Mouse (Mus musculus) embryonic facial prominence, embryonic 13.5 days (tissue): ENCODE measurements around the gene Pgm5. TPM values are rescaled to one million over a fixed set of nuclear protein-coding genes. Genes with fewer than 3 reads are reported as not detected.
"Not testable (repeated sequence)": the region's sequence is repeated elsewhere in the genome, so short reads cannot be mapped to it uniquely, and the experiment has no call there.

ENCODE experiments used
- ATAC-seq: fragments of 200-750 bp; cut with Nextera tagmentation; 2 replicates; pipeline ENCODE4 v1.8.0; 2017; ENCODE audit warnings: low read depth; ENCODE audit not compliant: insufficient number of reproducible peaks, insufficient read depth, low FRiP score, low TSS enrichment
- H3K27ac ChIP-seq: fragments of 300-500 bp; sonication (generic); 2 replicates; pipeline ENCODE4 v1.5.1; 2015; ENCODE audit warnings: moderate library complexity, mild to moderate bottlenecking, inconsistent platforms
- H3K27me3 ChIP-seq: fragments of 300-500 bp; sonication (generic); 2 replicates; pipeline ENCODE4 v1.6.1; 2015; ENCODE audit warnings: mild to moderate bottlenecking, inconsistent platforms
- H3K36me3 ChIP-seq: fragments of 300-500 bp; sonication (generic); 2 replicates; pipeline ENCODE4 v1.6.1; 2015; ENCODE audit warnings: mild to moderate bottlenecking, inconsistent platforms
- H3K4me1 ChIP-seq: fragments of 300-500 bp; sonication (generic); 2 replicates; pipeline ENCODE4 v1.6.1; 2015; ENCODE audit warnings: inconsistent platforms
- H3K4me2 ChIP-seq: fragments of 300-500 bp; sonication (generic); 2 replicates; pipeline ENCODE4 v1.6.1; 2015; ENCODE audit warnings: moderate library complexity, mild to moderate bottlenecking, inconsistent platforms
- H3K4me3 ChIP-seq: fragments of 300-500 bp; sonication (generic); 2 replicates; pipeline ENCODE4 v1.5.1; 2015; ENCODE audit warnings: mild to moderate bottlenecking, inconsistent platforms
- H3K9ac ChIP-seq: fragments of 300-500 bp; sonication (generic); 2 replicates; pipeline ENCODE4 v1.6.1; 2015; ENCODE audit warnings: mild to moderate bottlenecking, inconsistent platforms
- H3K9me3 ChIP-seq: fragments of 300-500 bp; sonication (generic); 2 replicates; pipeline ENCODE4 v1.6.1; 2016; ENCODE audit warnings: inconsistent platforms
- WGBS: fragments of 180-500 bp; shearing (Covaris S2); methylation state at CpG from one replicate; pipeline ENCODE4 v1.1.7; 2015; ENCODE audit warnings: mixed read lengths; 5-methylcytosine and 5-hydroxymethylcytosine counted together
- polyA plus RNA-seq: library from polyadenylated mRNA; unstranded; fragments of >200 nt; fragmentation: Nextera tagmentation; extraction: Ambion mirVana; gene quantifications from 2 replicates; pipeline ENCODE4 v1.2.1, GENCODE M21; 2015

The Pgm5 gene
- polyA plus RNA-seq, 1 experiment from 2014 or later: 6.5 TPM

- ATAC-seq: no peak
- Histone ChIP-seq H3K27me3 (peaks cover 84% of the 10 kb centered on the region), H3K4me1 (peaks cover 24% of the 10 kb centered on the region), H3K27ac (no peak overlapping the region), H3K4me3 (peak overlapping the region; percentile 28), H3K36me3 (no peaks in the 10 kb centered on the region), H3K9me3 (no peaks in the 10 kb centered on the region), H3K9ac (no peak overlapping the region), H3K4me2 (peak overlapping the region; percentile 48)
- 1% methylated on average over 20 of the region's 20 CpGs for WGBS
These were observed 36.5 kb upstream of the Pgm5 start for GRCm38 (mm10) chr19:24897896-24898736.

- Histone ChIP-seq H3K27me3 (peaks cover 83% of the 10 kb centered on the region), H3K4me3 (peak overlapping the region; percentile 28)
These were observed 35.6 kb upstream of the Pgm5 start for GRCm38 (mm10) chr19:24897006-24897895.

GRCm38 (mm10) chr19:24896536-24896935, 34.9 kb upstream of the Pgm5 start:
- Histone ChIP-seq H3K27me3 (peaks cover 76% of the 10 kb centered on the region), H3K4me3 (no peak overlapping the region), H3K9ac (no peak overlapping the region), H3K4me1 (peaks cover 24% of the 10 kb centered on the region), H3K36me3 (no peaks in the 10 kb centered on the region), H3K27ac (no peak overlapping the region), H3K9me3 (no peaks in the 10 kb centered on the region), H3K4me2 (no peak overlapping the region)
- 18% methylated on average over 4 of the region's 4 CpGs for WGBS
- ATAC-seq: no peak

More at GRCm38 (mm10) chr19:24897006-24897895, 35.6 kb upstream of the Pgm5 start:
- Histone ChIP-seq H3K9me3 (no peaks in the 10 kb centered on the region), H3K9ac (0 out of 2 replicates have a peak overlapping the region, but pooled peaks have one; percentile 41), H3K4me1 (peaks cover 24% of the 10 kb centered on the region), H3K27ac (no peak overlapping the region), H3K4me2 (peak overlapping the region; percentile 48), H3K36me3 (no peaks in the 10 kb centered on the region)
- no peak for ATAC-seq
- whole genome bisulfite sequencing: under 1% methylated on average over 55 of the region's 57 CpGs

GRCm38 (mm10) chr19:24886888-24887287, 25.2 kb upstream of the Pgm5 start:
- H3K4me3 ChIP-seq: no peak overlapping the region
- H3K27me3 ChIP-seq: peaks cover 36% of the 10 kb centered on the region
- no peaks in the 10 kb centered on the region for H3K36me3 ChIP-seq
- 0 out of 2 replicates have a peak, but pooled peaks cover 2% of the 10 kb centered on the region for H3K4me1 ChIP-seq
- no peaks in the 10 kb centered on the region for H3K9me3 ChIP-seq
- no peak overlapping the region for H3K27ac ChIP-seq
- no peak overlapping the region for H3K9ac ChIP-seq
- no peak overlapping the region for H3K4me2 ChIP-seq
- WGBS: 58% methylated on average over 3 of the region's 3 CpGs
- no peak for ATAC-seq

GRCm38 (mm10) chr19:24885504-24885903, 23.8 kb upstream of the Pgm5 start:
- 0 out of 2 replicates have a peak, but pooled peaks cover 2% of the 10 kb centered on the region for H3K4me1 ChIP-seq
- no peak for ATAC-seq
- H3K4me3 ChIP-seq: no peak overlapping the region
- peaks cover 36% of the 10 kb centered on the region for H3K27me3 ChIP-seq
- H3K9ac ChIP-seq: no peak overlapping the region
- H3K9me3 ChIP-seq: no peaks in the 10 kb centered on the region
- H3K27ac ChIP-seq: no peak overlapping the region
- H3K36me3 ChIP-seq: no peaks in the 10 kb centered on the region
- 8% methylated on average over 5 of the region's 5 CpGs for WGBS
- no peak overlapping the region for H3K4me2 ChIP-seq

GRCm38 (mm10) chr19:24881237-24881636, 19.6 kb upstream of the Pgm5 start:
- 61% methylated on average over 4 of the region's 4 CpGs for WGBS

GRCm38 (mm10) chr19:24875129-24875870, 13.6 kb upstream of the Pgm5 start, which contains the start of gene Gm10053:
Gene Gm10053 (plus strand): TSS chr19:24875686.
- not testable (repeated sequence) for H3K9me3 ChIP-seq, H3K36me3 ChIP-seq, H3K4me1 ChIP-seq, H3K4me2 ChIP-seq, H3K4me3 ChIP-seq, ATAC-seq, H3K9ac ChIP-seq, H3K27ac ChIP-seq
- 81% methylated on average over 23 of the region's 26 CpGs for WGBS
- peaks cover 12% of the 10 kb centered on the region; the same call in 1 of the 2 replicates for H3K27me3 ChIP-seq

More at GRCm38 (mm10) chr19:24881237-24881636, 19.6 kb upstream of the Pgm5 start:
- no peak overlapping the region for H3K9ac ChIP-seq
- H3K4me3 ChIP-seq: no peak overlapping the region
- H3K4me1 ChIP-seq: 0 out of 2 replicates have a peak, but pooled peaks cover 2% of the 10 kb centered on the region
- no peak overlapping the region for H3K27ac ChIP-seq
- no peaks in the 10 kb centered on the region for H3K9me3 ChIP-seq
- ATAC-seq: no peak
- no peaks in the 10 kb centered on the region for H3K36me3 ChIP-seq
- no peak overlapping the region for H3K4me2 ChIP-seq
- peaks cover 20% of the 10 kb centered on the region for H3K27me3 ChIP-seq

- Histone ChIP-seq H3K27me3 (peaks cover 12% of the 10 kb centered on the region), H3K9me3 (no peaks in the 10 kb centered on the region), H3K9ac (no peak overlapping the region), H3K4me3 (no peak overlapping the region), H3K4me2 (no peak overlapping the region), H3K36me3 (no peaks in the 10 kb centered on the region), H3K4me1 (peaks cover 16% of the 10 kb centered on the region), H3K27ac (no peak overlapping the region)
- ATAC-seq: no peak
- 52% methylated on average over 2 of the region's 2 CpGs for WGBS
These were observed 12.2 kb upstream of the Pgm5 start for GRCm38 (mm10) chr19:24873873-24874272.

GRCm38 (mm10) chr19:24871037-24871635, 9.5 kb upstream of the Pgm5 start:
- H3K9me3 ChIP-seq: no peaks in the 10 kb centered on the region; the same call in 1 of the 2 replicates
- 20% methylated on average over 18 of the region's 18 CpGs for WGBS
- peak overlapping the region; percentile 59 for H3K4me2 ChIP-seq
- ATAC-seq: no peak
- H3K36me3 ChIP-seq: no peaks in the 10 kb centered on the region
- H3K4me1 ChIP-seq: peaks cover 17% of the 10 kb centered on the region
- peak overlapping the region; percentile 37 for H3K4me3 ChIP-seq
- H3K27me3 ChIP-seq: peaks cover 12% of the 10 kb centered on the region
- peak overlapping the region; percentile 54; the same call in 1 of the 2 replicates for H3K9ac ChIP-seq
- H3K27ac ChIP-seq: no peak overlapping the region

GRCm38 (mm10) chr19:24865436-24865835, 3.8 kb upstream of the Pgm5 start:
- WGBS: 82% methylated on average over 9 of the region's 9 CpGs
- ATAC-seq: no peak
- H3K4me3 ChIP-seq: no peak overlapping the region
- H3K4me2 ChIP-seq: no peak overlapping the region
- H3K9me3 ChIP-seq: no peaks in the 10 kb centered on the region; the same call in 1 of the 2 replicates
- no peak overlapping the region for H3K9ac ChIP-seq
- peaks cover 27% of the 10 kb centered on the region for H3K27me3 ChIP-seq
- H3K27ac ChIP-seq: no peak overlapping the region
- peaks cover 25% of the 10 kb centered on the region for H3K4me1 ChIP-seq
- no peaks in the 10 kb centered on the region for H3K36me3 ChIP-seq
